Mouse (Mus musculus) left cerebral cortex, postnatal 14 days (tissue): ENCODE data around the gene Kcnk10. TPM values are rescaled to one million over a fixed set of nuclear protein-coding genes. Genes with fewer than 3 reads are reported as not detected.

Source experiments
- DNase-seq, 2 experiments: peaks; one replicate each; pipeline ENCODE4 v3.0.0; 2021 to 2022; ENCODE audit warnings: low spot score in 2 of 2, mixed read lengths in 1 of 2
- intact Hi-C: fragments of 180-260 bp; cut with DNase I; formaldehyde crosslinking; loops from one replicate; pipeline ENCODE4 v1.15.1; 2025
- total RNA-seq, 2 experiments: library from RNA; stranded (reverse); gene quantifications; 2 replicates each; pipeline ENCODE4 v1.2.3; 2021

Gene Kcnk10
- total RNA-seq, 2 experiments from 2014 or later: 22.8 to 26.2 TPM

GRCm38 (mm10) chr12:98535494-98535901, 42.6 kb downstream of the Kcnk10 start:
- peak; percentile 58 to 59 for DNase-seq
- intact Hi-C loops: loop anchor here (5.0 kb wide), 1 partner anchor 37 kb away; no protein-coding TSS in a partner anchor

DNA sequence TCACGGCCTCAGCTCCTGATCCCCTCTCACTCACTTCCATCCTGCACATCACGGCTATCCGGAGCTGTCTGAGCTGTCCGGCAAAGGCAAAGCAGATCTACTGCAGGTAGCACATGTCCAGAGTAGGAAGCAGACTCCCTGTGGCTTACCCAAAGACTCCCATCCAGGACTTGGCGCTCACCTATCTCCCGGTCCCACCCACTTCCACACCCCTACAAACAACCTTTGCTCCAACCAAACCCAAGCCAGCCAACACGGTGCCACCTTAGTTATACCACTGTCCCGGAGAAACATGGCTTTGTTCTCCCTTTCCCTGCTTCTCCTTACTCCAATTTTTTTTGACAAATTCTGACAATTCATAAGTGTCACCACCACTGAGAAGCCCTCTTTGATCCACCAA, 49.5 kb downstream of the Kcnk10 start:
- no peak for DNase-seq
- intact Hi-C loops: no loop called here

- intact Hi-C loops: no loop called here
- DNase-seq: no peak
These were observed 52.7 kb downstream of the Kcnk10 start for GRCm38 (mm10) chr12:98525361-98525760.

DNA sequence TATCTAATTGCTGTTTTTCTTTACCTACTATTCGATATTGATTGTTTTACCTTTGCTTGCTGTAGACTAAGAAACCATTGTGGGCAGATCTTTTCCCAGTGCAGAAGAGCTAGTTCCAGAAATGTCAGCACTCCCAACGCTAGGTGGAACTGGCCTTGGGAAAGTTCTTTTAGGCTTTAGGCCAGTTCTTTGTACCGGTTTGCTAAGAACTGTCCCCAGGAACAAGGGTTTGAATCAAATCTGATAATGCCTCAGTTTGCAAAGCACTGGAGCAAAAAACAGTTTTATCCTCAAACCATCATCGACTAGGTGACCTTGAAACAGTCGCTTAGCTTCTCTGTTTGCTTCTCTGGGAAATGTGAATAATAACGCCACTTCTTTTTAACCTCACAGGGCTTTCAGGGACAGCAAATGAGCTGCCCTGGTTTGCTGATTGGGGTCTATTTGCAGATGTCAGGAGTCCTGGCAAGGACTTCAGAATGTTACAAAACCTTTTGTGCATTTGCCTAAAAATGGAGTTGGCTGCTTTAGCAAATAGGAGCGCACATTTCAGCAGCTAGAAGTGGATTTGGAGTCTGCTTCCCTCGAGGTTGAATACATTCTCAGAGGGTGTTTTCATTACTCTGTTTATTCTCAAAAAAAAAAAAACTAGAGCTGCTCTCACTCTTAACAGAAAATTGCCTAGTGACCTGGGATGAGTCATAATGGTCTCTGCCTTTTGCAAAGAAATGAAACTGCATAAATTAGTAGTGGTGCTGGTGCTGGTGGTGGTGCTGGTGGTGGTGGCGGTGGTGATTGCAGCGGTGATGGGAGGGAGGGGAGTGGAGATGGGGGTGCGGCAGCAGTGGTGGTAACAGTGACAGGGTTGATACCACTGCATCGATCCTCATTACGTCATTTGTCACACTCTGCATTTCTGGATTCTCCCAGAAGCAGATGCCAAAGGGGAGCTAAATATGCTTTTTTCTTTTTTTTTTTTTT, 53.5 kb downstream of the Kcnk10 start:
- peak in 1 of 2 experiments; percentile 32 for DNase-seq
- intact Hi-C loops: no loop called here

DNA sequence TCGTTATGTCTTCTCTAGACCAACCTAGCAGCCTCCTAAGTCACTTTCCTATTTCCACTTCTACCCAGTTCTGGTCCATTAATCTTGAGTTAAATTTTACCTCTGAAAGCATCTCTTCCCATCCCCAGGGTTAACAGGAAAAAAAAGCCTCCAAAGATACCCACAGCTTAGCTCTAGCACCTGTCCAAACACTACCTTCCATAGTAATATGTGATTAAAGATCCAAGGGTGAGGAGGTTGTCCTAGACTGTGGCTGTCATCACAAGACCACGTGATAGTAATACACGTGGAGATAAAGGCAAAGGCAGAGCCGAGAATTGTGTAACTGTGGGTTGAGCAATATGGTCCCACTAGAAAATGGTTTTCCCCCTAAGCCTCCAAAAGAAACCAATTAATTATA, 56.8 kb downstream of the Kcnk10 start:
- intact Hi-C loops: no loop called here
- DNase-seq: no peak

DNA sequence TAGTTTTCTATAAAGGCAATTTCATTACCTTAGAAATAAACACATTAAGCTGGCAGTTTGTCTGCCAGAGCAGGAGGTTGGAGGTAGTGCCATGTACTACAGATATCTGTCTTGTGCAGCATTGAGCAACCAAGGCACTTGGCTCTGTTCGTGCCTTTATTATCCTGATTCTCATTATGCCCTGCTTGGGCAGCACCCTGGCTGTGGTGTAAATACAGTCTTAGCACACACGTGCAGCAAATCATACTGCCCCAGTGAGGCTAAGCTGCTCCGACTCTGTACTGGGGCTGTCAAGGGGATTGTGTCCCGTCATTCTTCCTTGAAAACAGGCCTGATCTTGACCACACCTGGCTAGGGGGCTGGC, 57.6 kb downstream of the Kcnk10 start:
- intact Hi-C loops: no loop called here
- DNase-seq: no peak

DNA sequence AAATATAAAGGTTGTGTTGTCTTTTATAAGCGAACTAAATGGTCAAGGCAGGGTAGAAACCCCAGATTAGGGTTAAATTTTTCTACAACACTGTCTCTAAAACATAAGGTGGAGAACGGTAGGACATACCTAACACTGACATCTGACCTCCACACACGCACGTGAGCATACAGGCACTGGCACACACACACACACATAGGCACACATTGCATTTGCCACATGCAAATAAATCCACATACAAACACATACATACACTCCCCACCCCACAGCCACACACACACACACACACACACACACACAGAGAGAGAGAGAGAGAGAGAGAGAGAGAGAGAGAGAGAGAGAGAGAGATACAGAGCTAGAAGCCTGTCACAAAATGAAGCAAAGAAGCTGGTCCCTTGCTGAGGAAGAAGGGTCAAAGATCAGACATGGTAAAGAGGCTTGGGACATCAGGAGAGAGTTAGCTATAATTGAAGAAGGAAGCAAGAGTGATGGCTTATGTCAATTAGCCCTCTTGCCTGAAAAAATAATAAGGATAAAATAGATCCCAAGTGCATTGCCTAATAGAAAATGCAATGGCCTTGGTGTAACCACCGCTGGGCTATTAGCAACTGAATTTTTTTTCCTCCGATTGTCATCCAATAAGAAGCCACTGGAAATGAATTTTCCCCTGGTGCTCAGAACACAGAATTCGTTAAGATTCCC, 58.1 kb downstream of the Kcnk10 start:
- no peak for DNase-seq
- intact Hi-C loops: no loop called here

GRCm38 (mm10) chr12:98505601-98506000, 72.5 kb downstream of the Kcnk10 start:
- intact Hi-C loops: no loop called here
- no peak for DNase-seq

- intact Hi-C loops: no loop called here
- no peak for DNase-seq
These were observed 76.4 kb downstream of the Kcnk10 start for GRCm38 (mm10) chr12:98501528-98502280.

GRCm38 (mm10) chr12:98501045-98501444, 77.1 kb downstream of the Kcnk10 start:
- no peak for DNase-seq
- intact Hi-C loops: no loop called here

DNA sequence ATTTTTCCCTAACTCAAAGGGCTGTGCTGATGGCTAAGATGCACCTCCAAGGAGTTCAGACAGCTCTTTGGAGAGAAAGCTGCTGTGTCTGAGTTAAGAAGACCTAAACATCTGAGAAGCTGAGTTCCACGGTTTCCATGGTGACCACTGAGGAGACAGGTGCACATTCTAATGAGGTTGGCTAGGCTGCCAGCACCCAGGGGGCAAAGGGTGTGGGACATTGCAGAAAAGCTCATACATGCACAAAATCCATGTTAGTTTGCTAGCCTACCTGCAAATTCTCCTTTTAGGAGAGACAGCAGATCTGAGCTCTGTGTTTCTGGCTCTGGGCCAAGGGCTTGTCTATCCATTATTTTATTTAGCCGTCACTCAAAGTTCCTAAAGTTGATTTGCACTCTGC, 96.7 kb downstream of the Kcnk10 start:
- DNase-seq: peak in 1 of 2 experiments; percentile 19
- intact Hi-C loops: no loop called here

DNA sequence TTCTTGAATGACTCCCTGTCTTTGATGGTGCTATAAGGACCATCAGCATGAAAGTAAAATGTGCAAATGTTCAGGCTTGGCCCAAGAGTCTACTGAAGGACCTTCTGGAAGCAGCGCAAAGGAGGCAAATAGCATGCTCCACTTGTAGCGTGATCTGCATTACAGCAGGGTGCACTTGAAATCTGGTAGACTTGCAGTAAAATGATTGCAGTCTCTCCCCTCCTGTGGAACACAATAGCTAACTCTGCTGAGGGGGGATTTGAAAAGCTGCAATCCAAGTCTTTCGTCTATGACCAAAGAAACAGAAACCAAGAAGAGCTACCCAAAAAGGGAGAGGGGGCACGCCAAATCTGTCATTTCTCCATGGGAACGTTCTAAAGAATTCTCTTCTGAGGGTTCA, 97.1 kb downstream of the Kcnk10 start:
- peak in 1 of 2 experiments; percentile 2 for DNase-seq
- intact Hi-C loops: no loop called here

DNA sequence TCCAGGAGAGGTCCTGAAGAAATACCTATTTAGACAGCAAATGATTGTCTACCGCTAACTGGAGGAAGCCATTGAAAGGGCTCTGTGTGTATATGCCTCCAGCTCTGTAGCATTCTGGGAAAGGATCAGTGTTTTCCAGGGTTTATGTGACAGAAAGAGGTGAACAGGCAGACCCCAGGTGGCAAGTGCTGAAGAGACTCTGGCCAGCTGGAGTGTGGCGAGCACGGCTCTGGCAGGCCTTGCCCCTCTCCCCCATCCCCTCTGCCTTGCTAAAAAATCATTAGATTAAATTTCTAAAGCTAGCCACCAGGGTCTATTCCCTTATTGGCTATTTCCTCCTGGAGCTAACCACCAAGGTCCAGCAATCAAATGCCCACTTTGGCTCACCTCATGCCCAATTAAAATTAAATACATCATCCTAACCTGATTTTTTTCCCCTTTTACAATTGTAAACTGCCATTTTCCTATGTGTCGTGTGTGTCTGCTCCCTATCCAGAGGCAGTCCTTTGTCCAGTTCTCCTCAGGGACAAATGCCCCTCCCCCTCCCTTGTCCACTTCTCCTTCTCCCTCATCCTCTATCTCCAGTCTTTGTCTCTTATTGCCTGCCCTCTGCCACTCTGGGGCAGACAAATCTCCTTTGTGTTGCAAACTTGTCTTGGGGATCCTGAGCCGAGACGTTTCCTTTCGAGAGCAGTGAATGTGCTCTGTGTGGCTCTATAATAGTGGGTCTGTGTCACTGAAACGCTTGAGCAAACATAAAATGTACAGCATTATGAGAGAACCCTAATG, 100.2 kb downstream of the Kcnk10 start:
- intact Hi-C loops: no loop called here
- peak in 1 of 2 experiments; percentile 1 for DNase-seq

GRCm38 (mm10) chr12:98471232-98471631, 106.9 kb downstream of the Kcnk10 start:
- DNase-seq: no peak
- intact Hi-C loops: no loop called here

DNA sequence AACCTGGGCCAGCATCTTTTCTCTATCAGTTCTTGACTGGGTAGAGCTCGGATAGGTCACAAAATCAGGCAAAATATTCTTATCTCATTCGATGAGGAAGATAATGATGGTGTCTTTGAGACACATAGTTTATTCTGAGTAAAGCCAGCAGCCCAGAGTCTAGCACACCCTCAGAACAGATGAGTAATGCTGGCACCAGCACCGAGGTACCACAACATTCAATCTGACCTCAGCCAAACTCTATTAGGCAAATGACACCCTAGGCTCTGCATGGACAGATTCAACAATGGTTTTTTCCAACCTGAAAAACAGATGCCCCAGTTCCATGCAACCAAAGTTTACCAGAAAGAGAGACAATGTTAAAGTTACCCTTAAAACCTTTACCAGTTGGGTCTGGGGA, 108.0 kb downstream of the Kcnk10 start:
- DNase-seq: no peak
- intact Hi-C loops: no loop called here

DNA sequence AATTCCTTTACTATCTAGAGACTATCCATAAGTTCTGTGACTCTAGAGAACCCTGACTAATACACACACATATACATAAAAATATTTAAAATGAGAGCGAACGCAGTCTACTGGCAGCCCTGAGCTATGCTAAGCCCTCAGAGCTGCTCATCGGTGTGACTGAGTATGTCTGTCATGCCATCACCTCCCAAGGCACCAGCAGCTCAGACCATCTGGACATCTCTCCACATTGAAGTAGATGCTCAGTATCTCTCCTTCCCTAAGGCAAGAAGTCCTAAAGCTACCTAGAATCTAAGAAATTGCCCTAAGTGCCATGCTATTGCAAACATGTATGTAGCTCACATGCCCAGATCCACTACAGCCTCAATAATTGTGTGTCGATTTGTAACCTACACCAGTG, 110.3 kb downstream of the Kcnk10 start:
- DNase-seq: no peak

DNA sequence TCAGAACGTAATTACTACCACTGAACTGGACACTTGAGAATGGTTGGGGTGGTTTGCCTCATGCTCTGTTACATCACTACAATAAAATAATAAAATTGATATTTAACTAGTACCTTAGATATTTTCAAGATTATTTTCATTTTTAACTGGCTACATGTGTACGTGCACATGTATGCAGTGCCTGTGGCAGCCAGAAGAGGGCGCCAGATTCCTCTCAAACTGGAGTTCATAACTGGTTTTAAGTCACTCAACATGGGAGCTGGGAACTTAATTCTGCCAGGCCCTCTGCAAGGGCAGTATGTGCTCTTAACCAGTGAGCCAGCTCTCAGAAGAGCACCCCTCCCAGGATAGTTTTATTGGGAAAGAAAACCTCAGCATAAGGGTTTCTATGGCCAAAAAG, 118.2 kb downstream of the Kcnk10 start:
- DNase-seq: peak in 1 of 2 experiments; percentile 29
- intact Hi-C loops: loop anchor here (5.0 kb wide), 1 partner anchor 117 kb away; the partner anchor contains the start of gene Kcnk10

More for the DNA sequence above, 110.3 kb downstream of the Kcnk10 start:
- intact Hi-C loops: no loop called here

DNA sequence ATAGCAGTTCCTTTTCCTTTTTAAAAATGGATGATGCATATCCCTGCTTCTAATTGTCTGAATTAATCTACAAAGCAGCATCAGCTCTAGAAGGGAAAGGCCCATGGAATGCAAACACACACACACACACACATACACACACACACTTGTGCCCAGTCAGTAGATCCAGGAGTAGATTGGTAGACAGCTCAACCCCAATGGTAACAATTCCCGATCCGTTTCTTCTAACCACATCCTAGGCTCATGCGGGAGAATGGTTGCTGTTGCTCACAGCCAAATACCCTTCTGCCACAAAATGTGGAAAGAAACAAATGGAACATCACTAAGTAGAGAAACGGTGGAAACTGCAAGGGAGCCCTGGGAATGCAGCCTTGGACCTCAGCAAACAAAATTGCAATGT, 119.2 kb downstream of the Kcnk10 start:
- DNase-seq: no peak
- intact Hi-C loops: loop anchor here (5.0 kb wide), 1 partner anchor 118 kb away; the partner anchor contains the start of gene Kcnk10

GRCm38 (mm10) chr12:98458516-98458915, 119.6 kb downstream of the Kcnk10 start:
- DNase-seq: no peak
- intact Hi-C loops: loop anchor here (5.0 kb wide), 1 partner anchor 119 kb away; the partner anchor contains the start of gene Kcnk10
